In genomic region chr4:62541802-62542201, GRCm38 (mm10) we compare ENCODE assay signal across 15 mouse cellular contexts.
"Had no signal": no experiment of that assay in that cellular context is flagged by ENCODE, and none has a peak within 500 bp of the region (broad histone marks: within the 10 kb centered on the region; RNA-seq: fewer than 3 reads in every experiment).

No protein-coding gene starts in this region.

- H3K9me3 ChIP-seq: limb, embryonic 10.5 days; liver, embryonic 15.5 days; midbrain, embryonic 15.5 days; neural tube, embryonic 13.5 days had no signal

- H3K4me3 ChIP-seq: limb, embryonic 10.5 days; liver, embryonic 15.5 days; midbrain, embryonic 15.5 days; neural tube, embryonic 13.5 days had no signal

- H3K4me2 ChIP-seq: liver, embryonic 11.5 days; liver, embryonic 15.5 days; midbrain, embryonic 11.5 days; midbrain, embryonic 15.5 days; neural tube, embryonic 13.5 days had no signal

- H3K27me3 ChIP-seq: liver, embryonic 15.5 days; midbrain, embryonic 15.5 days; neural tube, embryonic 13.5 days had no signal

- H3K36me3 ChIP-seq: limb, embryonic 10.5 days; liver, embryonic 15.5 days; midbrain, embryonic 15.5 days; neural tube, embryonic 13.5 days had no signal

- H3K9ac ChIP-seq: liver, embryonic 15.5 days; midbrain, embryonic 15.5 days; neural tube, embryonic 13.5 days had no signal

- ATAC-seq: lung, postnatal 0 days; midbrain, embryonic 15.5 days had no signal

- H3K4me1 ChIP-seq: limb, embryonic 10.5 days; liver, embryonic 15.5 days; midbrain, embryonic 15.5 days; neural tube, embryonic 13.5 days had no signal

- DNase-seq: kidney, postnatal 10 days; kidney, postnatal 4 days; lung, adult 2 months; lung, postnatal 36 days; retina, postnatal 1 day; right cerebral cortex, postnatal 14 days; thymus, postnatal 4 days had no signal

- H3K27ac ChIP-seq: limb, embryonic 10.5 days; liver, embryonic 15.5 days; midbrain, embryonic 15.5 days; neural tube, embryonic 13.5 days; stomach, postnatal 0 days had no signal
